Mouse (Mus musculus) hindbrain, embryonic 13.5 days (tissue): ENCODE results near the gene Arih2. TPM values are rescaled to one million over a fixed set of nuclear protein-coding genes. Genes with fewer than 3 reads are reported as not detected.

Experiments used
- ATAC-seq: fragments of 200-750 bp; cut with Nextera tagmentation; 2 replicates; pipeline ENCODE4 v1.8.0; 2017; ENCODE audit warnings: moderate TSS enrichment; ENCODE audit not compliant: low FRiP score
- H3K27ac ChIP-seq: fragments of 300-500 bp; sonication (generic); 2 replicates; pipeline ENCODE4 v1.5.1; 2015; ENCODE audit warnings: inconsistent platforms, mild to moderate bottlenecking, moderate library complexity
- H3K27me3 ChIP-seq: fragments of 300-500 bp; sonication (generic); 2 replicates; pipeline ENCODE4 v1.6.1; 2015; ENCODE audit warnings: mild to moderate bottlenecking, inconsistent platforms
- H3K36me3 ChIP-seq: fragments of 300-500 bp; sonication (generic); 2 replicates; pipeline ENCODE4 v1.6.1; 2015; ENCODE audit warnings: mild to moderate bottlenecking, inconsistent platforms
- H3K4me1 ChIP-seq: fragments of 300-500 bp; sonication (generic); replicated peaks from 2 replicates; pipeline ENCODE4 v1.6.1; 2015; ENCODE audit warnings: inconsistent platforms
- H3K4me2 ChIP-seq: fragments of 300-500 bp; sonication (generic); 2 replicates; pipeline ENCODE4 v1.6.1; 2015; ENCODE audit warnings: inconsistent platforms, mild to moderate bottlenecking, moderate library complexity
- H3K4me3 ChIP-seq: fragments of 300-500 bp; sonication (generic); 2 replicates; pipeline ENCODE4 v1.5.1; 2015; ENCODE audit warnings: mild to moderate bottlenecking, inconsistent platforms
- H3K9ac ChIP-seq: fragments of 300-500 bp; sonication (generic); 2 replicates; pipeline ENCODE4 v1.6.1; 2015; ENCODE audit warnings: mild to moderate bottlenecking, inconsistent platforms
- H3K9me3 ChIP-seq: fragments of 300-500 bp; sonication (generic); 2 replicates; pipeline ENCODE4 v1.6.1; 2016; ENCODE audit warnings: inconsistent platforms
- WGBS: fragments of 180-500 bp; shearing (Covaris S2); methylation state at CpG from one replicate; pipeline ENCODE4 v1.1.7; 2015; 5-methylcytosine and 5-hydroxymethylcytosine counted together
- polyA plus RNA-seq: library from polyadenylated mRNA; unstranded; fragments of >200 nt; fragmentation: Nextera tagmentation; extraction: Ambion mirVana; gene quantifications from 2 replicates; pipeline ENCODE4 v1.2.1, GENCODE M21; 2015

Arih2 gene
- polyA plus RNA-seq, 1 experiment from 2014 or later: 47.3 TPM

GRCm38 (mm10) chr9:108600011-108600410, 49.2 kb downstream of the Arih2 start:
- no peak overlapping the region for H3K4me3 ChIP-seq
- H3K4me1 ChIP-seq: peaks cover 13% of the 10 kb centered on the region
- no peak for ATAC-seq
- no peak overlapping the region for H3K4me2 ChIP-seq
- H3K9ac ChIP-seq: no peak overlapping the region
- H3K36me3 ChIP-seq: peaks cover 32% of the 10 kb centered on the region
- H3K27me3 ChIP-seq: no peaks in the 10 kb centered on the region
- WGBS: 73% methylated on average over 2 of the region's 2 CpGs
- H3K9me3 ChIP-seq: no peaks in the 10 kb centered on the region
- H3K27ac ChIP-seq: no peak overlapping the region

- H3K36me3 ChIP-seq: peaks cover 23% of the 10 kb centered on the region
- peaks cover 13% of the 10 kb centered on the region for H3K4me1 ChIP-seq
- 84% methylated on average over 4 of the region's 4 CpGs for WGBS
- H3K4me3 ChIP-seq: no peak overlapping the region
- H3K9me3 ChIP-seq: no peaks in the 10 kb centered on the region
- no peak overlapping the region for H3K4me2 ChIP-seq
- no peak for ATAC-seq
- no peak overlapping the region for H3K9ac ChIP-seq
- H3K27ac ChIP-seq: no peak overlapping the region
- H3K27me3 ChIP-seq: no peaks in the 10 kb centered on the region
Measured at GRCm38 (mm10) chr9:108599021-108599566, 50.1 kb downstream of the Arih2 start.

GRCm38 (mm10) chr9:108596998-108597764, 52.0 kb downstream of the Arih2 start, which contains the start of gene P4htm:
Gene P4htm, minus strand, starts transcription at chr9:108597667.
- H3K27ac ChIP-seq: peak within 1 kb of the TSS; percentile 85
- H3K9ac ChIP-seq: peak within 1 kb of the TSS; percentile 86
- no peaks in the 10 kb centered on the region for H3K27me3 ChIP-seq
- peaks cover 13% of the 10 kb centered on the region for H3K4me1 ChIP-seq
- 3% methylated on average over 69 of the region's 69 CpGs for WGBS
- peak; percentile 87 for ATAC-seq
- no peaks in the 10 kb centered on the region for H3K9me3 ChIP-seq
- H3K4me2 ChIP-seq: peak within 1 kb of the TSS; percentile 88
- H3K4me3 ChIP-seq: peak within 1 kb of the TSS; percentile 75
- H3K36me3 ChIP-seq: peaks cover 9% of the 10 kb centered on the region

- Histone ChIP-seq H3K27me3 (no peaks in the 10 kb centered on the region), H3K27ac (no peak overlapping the region), H3K4me2 (no peak overlapping the region), H3K4me1 (peaks cover 21% of the 10 kb centered on the region), H3K4me3 (no peak overlapping the region), H3K9me3 (no peaks in the 10 kb centered on the region), H3K36me3 (peaks cover 6% of the 10 kb centered on the region), H3K9ac (no peak overlapping the region)
- no peak for ATAC-seq
- WGBS: 87% methylated on average over 3 of the region's 3 CpGs
Measured at GRCm38 (mm10) chr9:108594354-108594753, 54.8 kb downstream of the Arih2 start.

- H3K27me3 ChIP-seq: no peaks in the 10 kb centered on the region
- H3K4me1 ChIP-seq: peaks cover 44% of the 10 kb centered on the region
- H3K4me3 ChIP-seq: no peak overlapping the region
- no peak overlapping the region for H3K27ac ChIP-seq
- no peak for ATAC-seq
- peaks cover 6% of the 10 kb centered on the region for H3K36me3 ChIP-seq
- H3K4me2 ChIP-seq: no peak overlapping the region
- WGBS: 77% methylated on average over 4 of the region's 4 CpGs
- no peak overlapping the region; the same call in 1 of the 2 replicates for H3K9ac ChIP-seq
- no peaks in the 10 kb centered on the region for H3K9me3 ChIP-seq
Measured at GRCm38 (mm10) chr9:108591462-108591861, 57.7 kb downstream of the Arih2 start.

- Histone ChIP-seq H3K27me3 (no peaks in the 10 kb centered on the region), H3K4me2 (no peak overlapping the region), H3K4me3 (no peak overlapping the region), H3K9ac (peak overlapping the region; percentile 3; the same call in 1 of the 2 replicates), H3K9me3 (no peaks in the 10 kb centered on the region), H3K27ac (peak overlapping the region; percentile 99), H3K4me1 (peaks cover 43% of the 10 kb centered on the region), H3K36me3 (peaks cover 6% of the 10 kb centered on the region)
- 73% methylated on average over 5 of the region's 5 CpGs for WGBS
- ATAC-seq: no peak
Measured at GRCm38 (mm10) chr9:108589229-108589628, 60.0 kb downstream of the Arih2 start.

- Histone ChIP-seq H3K9me3 (no peaks in the 10 kb centered on the region), H3K27ac (peak overlapping the region; percentile 99), H3K9ac (peak overlapping the region; percentile 61), H3K4me3 (peak overlapping the region; percentile 21), H3K4me2 (peak overlapping the region; percentile 53), H3K4me1 (peaks cover 43% of the 10 kb centered on the region), H3K36me3 (peaks cover 3% of the 10 kb centered on the region; the same call in 1 of the 2 replicates), H3K27me3 (peaks cover 6% of the 10 kb centered on the region; the same call in 1 of the 2 replicates)
- WGBS: 3% methylated on average over 14 of the region's 14 CpGs
- peak; percentile 98 for ATAC-seq
Measured at GRCm38 (mm10) chr9:108587571-108588180, 61.5 kb downstream of the Arih2 start.

GRCm38 (mm10) chr9:108579344-108579690, 69.9 kb downstream of the Arih2 start:
- Histone ChIP-seq H3K27ac (peak overlapping the region; percentile 98), H3K4me2 (peak overlapping the region; percentile 94), H3K36me3 (peaks cover 42% of the 10 kb centered on the region), H3K27me3 (peaks cover 35% of the 10 kb centered on the region), H3K4me3 (peak overlapping the region; percentile 75), H3K4me1 (peaks cover 50% of the 10 kb centered on the region), H3K9ac (peak overlapping the region; percentile 92), H3K9me3 (no peaks in the 10 kb centered on the region)
- ATAC-seq: peak; percentile 4; the same call in 1 of the 2 replicates
- WGBS: 78% methylated on average over 5 of the region's 5 CpGs

GRCm38 (mm10) chr9:108578545-108579343, 70.4 kb downstream of the Arih2 start, which contains the start of gene Wdr6:
Gene Wdr6, minus strand, starts transcription at chr9:108578739.
- peak within 1 kb of the TSS; percentile 92 for H3K9ac ChIP-seq
- H3K36me3 ChIP-seq: peaks cover 48% of the 10 kb centered on the region
- ATAC-seq: peak; percentile 97
- peak within 1 kb of the TSS; percentile 75 for H3K4me3 ChIP-seq
- peaks cover 55% of the 10 kb centered on the region for H3K4me1 ChIP-seq
- peak within 1 kb of the TSS; percentile 98 for H3K27ac ChIP-seq
- no peaks in the 10 kb centered on the region for H3K9me3 ChIP-seq
- H3K27me3 ChIP-seq: peaks cover 35% of the 10 kb centered on the region
- 4% methylated on average over 51 of the region's 51 CpGs for WGBS
- peak within 1 kb of the TSS; percentile 94 for H3K4me2 ChIP-seq

- no peak; the same call in 1 of the 2 replicates for ATAC-seq
- Histone ChIP-seq H3K9ac (peak overlapping the region; percentile 92), H3K4me1 (peaks cover 62% of the 10 kb centered on the region), H3K9me3 (no peaks in the 10 kb centered on the region), H3K4me3 (peak overlapping the region; percentile 75), H3K27ac (peak overlapping the region; percentile 98), H3K36me3 (peaks cover 55% of the 10 kb centered on the region), H3K4me2 (peak overlapping the region; percentile 94), H3K27me3 (peaks cover 30% of the 10 kb centered on the region)
- under 1% methylated on average over 24 of the region's 24 CpGs for WGBS
Measured at GRCm38 (mm10) chr9:108577934-108578544, 71.1 kb downstream of the Arih2 start.

- Histone ChIP-seq H3K27me3 (peaks cover 23% of the 10 kb centered on the region), H3K9me3 (no peaks in the 10 kb centered on the region), H3K4me3 (peak overlapping the region; percentile 75), H3K36me3 (peaks cover 56% of the 10 kb centered on the region), H3K9ac (peak overlapping the region; percentile 92), H3K4me2 (peak overlapping the region; percentile 94), H3K4me1 (peaks cover 65% of the 10 kb centered on the region), H3K27ac (peak overlapping the region; percentile 98; the same call in 1 of the 2 replicates)
- no peak for ATAC-seq
- 51% methylated on average over 6 of the region's 6 CpGs for WGBS
Measured at GRCm38 (mm10) chr9:108577025-108577424, 72.2 kb downstream of the Arih2 start.
